Mouse (Mus musculus): Measurements from ENCODE around the gene Rnf169.

GRCm38 (mm10) chr7:99919971-99920370, 60.3 kb downstream of the Rnf169 start:
- TF ChIP-seq CTCF (IDR thresholded peaks at IDR 0.05; ENCODE audit: low read depth) (no peak), EP300 (IDR thresholded peaks at IDR 0.05; ENCODE audit: low read depth) (no peak)
